Mouse (Mus musculus) natural killer cell, adult 2 months (primary cell): ENCODE results near the gene Adprhl2.
A peak's percentile ranks its signal among the peaks of the same experiment; 100 is the strongest.

Experiments
- DNase-seq, 2 experiments: peaks; one replicate each; pipeline ENCODE4 v3.0.0; 2022; ENCODE audit warnings: low spot score in 2 of 2

The Adprhl2 gene

GRCm38 (mm10) chr4:126306058-126306457, 15.4 kb downstream of the Adprhl2 start:
- no peak for DNase-seq

DNA sequence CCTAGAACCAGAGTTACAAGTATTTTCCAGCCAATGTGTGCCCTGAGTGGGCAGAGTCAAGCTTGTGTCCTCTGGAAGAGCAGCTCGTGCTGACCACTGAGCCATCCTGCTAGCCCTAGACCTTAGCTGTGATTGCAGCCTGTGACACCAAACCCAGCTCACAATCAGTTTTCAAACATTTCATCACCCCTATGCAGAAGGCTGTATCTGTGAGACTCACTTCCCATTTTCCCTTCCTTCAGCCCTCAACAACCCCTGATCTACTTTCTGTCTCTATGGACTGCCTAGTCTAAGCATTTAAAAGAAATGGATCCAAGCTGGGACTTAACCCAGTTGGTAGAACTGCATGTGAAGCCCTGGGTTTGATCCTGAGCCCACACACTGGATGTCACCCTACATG, 16.1 kb downstream of the Adprhl2 start:
- no peak for DNase-seq

GRCm38 (mm10) chr4:126303877-126304276, 17.6 kb downstream of the Adprhl2 start:
- DNase-seq, result no peak

- DNase-seq, result no peak
Observed at GRCm38 (mm10) chr4:126301584-126302309, 19.8 kb downstream of the Adprhl2 start.

DNA sequence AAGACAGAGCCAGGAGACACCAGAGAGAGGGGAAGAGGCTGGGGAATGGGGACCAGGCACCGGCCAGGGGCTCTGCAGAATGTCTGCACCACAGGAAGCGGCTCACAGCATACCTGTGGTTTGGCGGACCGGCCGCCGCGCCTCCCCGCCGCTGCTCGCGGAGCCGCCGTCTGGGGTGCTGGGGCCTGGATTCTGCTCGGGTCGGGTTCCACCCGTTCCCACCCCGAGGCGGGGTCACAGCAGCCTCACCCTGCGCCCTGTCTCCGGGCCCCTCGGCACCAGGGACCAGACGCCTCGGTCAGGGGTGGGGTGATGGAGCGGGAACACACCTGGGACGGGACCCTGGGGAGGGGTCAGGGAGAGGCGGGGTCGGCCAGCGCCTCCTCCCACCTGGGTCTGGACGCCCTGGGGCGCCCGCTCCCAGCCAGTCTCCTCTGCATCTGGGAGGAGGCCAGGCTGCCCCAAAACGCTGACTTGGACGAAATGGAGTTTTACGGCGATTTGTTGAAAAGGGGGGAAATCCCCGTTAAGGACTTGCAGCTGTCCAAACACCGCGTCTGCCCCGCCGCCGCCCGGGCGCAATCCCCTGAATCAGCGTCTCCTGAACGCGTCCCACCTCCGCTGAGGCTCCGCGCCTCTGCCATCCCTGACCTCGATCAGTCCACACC, 20.5 kb downstream of the Adprhl2 start:
- peak; percentile 44 to 57 for DNase-seq

- peak; percentile 37 to 43 for DNase-seq
Observed at GRCm38 (mm10) chr4:126296617-126297101, 24.8 kb downstream of the Adprhl2 start.

- no peak for DNase-seq
Observed at GRCm38 (mm10) chr4:126295937-126296336, 25.6 kb downstream of the Adprhl2 start.

GRCm38 (mm10) chr4:126295152-126295551, 26.4 kb downstream of the Adprhl2 start:
- DNase-seq, result no peak

- no peak for DNase-seq
Observed at GRCm38 (mm10) chr4:126291196-126291595, 30.3 kb downstream of the Adprhl2 start.

- no peak for DNase-seq
Observed at GRCm38 (mm10) chr4:126290314-126290713, 31.2 kb downstream of the Adprhl2 start.

GRCm38 (mm10) chr4:126288085-126288666, 33.3 kb downstream of the Adprhl2 start:
- no peak for DNase-seq

DNA sequence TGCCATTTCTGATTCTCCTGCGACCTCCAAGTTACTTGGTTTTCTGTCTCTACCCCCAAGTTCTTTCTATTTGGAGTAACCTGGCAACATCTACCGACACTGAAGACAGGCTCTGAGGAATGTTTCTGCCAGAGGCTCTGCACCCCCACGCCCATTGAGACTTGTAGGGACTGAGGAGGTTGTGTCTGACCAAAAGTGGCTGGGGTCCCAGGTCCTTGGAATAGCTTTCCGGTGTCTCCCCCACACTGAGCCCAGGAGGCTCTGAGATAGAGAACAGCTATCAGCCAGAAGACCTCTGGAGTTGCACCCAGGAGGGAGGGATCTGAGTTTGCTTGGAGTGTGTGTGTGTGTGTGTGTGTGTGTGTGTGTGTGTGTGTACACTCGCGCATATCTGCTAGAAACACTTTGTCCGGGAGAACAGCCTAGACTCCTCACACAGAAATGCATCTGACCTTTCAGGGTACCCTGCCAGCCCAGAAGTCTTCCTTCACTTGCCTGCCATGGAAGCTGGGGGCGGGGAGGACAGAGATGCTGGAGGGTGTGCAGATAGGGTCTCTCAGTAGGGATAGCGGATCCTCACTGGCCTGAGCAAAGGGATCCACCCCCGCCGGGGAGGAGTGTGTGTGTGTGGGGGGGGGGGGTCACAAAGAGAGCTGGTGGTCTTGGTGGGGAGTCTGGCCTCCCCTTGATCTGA, 34.1 kb downstream of the Adprhl2 start:
- no peak for DNase-seq

DNA sequence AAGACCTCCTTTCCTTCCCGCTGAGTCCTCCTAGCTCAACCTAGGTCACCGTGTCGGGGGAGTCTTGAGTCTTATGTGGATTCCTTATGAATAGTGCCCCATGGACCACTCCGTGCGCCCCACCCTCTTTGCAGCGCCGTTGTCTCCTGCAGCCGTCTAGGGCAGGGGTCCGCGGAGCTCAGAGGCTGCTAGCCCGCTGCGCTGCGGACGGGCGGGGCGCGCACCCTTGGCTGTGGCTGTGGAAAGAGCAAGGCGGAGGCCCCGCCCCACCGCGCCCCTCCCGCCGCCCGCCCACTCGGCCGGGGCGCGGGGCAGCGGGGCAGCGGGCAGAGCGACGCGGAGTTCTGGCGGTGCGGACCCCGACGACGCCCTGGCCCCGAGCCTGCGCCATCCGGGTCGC, 35.0 kb downstream of the Adprhl2 start, which contains the start of gene Col8a2:
Col8a2 (plus strand) TSS at position 302 of the 400 bp plus-strand sequence.
- DNase-seq, result no peak

- no peak for DNase-seq
Observed at GRCm38 (mm10) chr4:126283582-126283981, 37.9 kb downstream of the Adprhl2 start.

DNA sequence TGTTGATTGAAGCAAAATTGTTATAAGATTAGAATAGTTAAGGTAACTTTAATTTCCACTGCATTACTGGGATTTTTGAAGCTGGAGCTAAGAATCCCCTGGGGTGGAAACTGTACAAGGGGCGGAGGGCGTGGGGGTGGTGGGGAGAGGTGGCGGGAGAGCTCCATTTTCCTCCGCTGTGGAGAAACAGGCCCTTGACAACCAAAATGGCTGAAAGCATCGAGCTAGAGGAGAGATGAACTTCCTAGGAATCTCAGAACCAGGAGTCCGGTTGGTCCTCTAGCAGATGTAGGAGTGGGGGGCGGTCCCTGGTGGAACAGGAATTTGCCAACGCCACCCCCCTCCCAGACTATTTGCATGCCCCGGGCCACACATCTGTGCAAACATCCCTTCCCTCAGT, 39.8 kb downstream of the Adprhl2 start:
- DNase-seq, result no peak

GRCm38 (mm10) chr4:126278961-126279360, 42.5 kb downstream of the Adprhl2 start:
- no peak for DNase-seq

- no peak for DNase-seq
Observed at GRCm38 (mm10) chr4:126278565-126278915, 43.0 kb downstream of the Adprhl2 start.

GRCm38 (mm10) chr4:126277906-126278564, 43.5 kb downstream of the Adprhl2 start:
- DNase-seq, result peak in 1 of 2 experiments; percentile 55

DNA sequence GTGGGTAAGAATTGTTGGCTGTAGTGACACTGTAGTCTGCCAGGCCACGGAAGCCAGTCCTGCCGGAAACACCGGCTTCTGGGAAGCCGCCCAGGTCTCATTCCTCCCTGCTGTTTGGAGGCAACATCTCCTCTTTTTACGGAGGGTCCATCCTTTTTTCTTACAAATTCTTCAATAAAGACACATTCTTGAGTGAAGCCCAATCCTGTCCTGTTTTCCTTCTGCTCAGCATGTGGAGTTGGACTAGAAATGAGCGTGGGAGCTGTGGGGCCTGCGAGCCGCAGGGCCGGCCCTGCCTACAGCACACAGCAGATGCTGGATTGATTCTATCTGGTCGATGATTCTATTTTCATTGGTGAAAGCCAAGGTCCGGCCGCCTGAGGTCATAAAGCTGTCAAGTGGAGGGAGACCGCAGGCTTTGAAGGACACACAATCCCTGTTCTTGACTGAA, 45.8 kb downstream of the Adprhl2 start:
- DNase-seq, result no peak

DNA sequence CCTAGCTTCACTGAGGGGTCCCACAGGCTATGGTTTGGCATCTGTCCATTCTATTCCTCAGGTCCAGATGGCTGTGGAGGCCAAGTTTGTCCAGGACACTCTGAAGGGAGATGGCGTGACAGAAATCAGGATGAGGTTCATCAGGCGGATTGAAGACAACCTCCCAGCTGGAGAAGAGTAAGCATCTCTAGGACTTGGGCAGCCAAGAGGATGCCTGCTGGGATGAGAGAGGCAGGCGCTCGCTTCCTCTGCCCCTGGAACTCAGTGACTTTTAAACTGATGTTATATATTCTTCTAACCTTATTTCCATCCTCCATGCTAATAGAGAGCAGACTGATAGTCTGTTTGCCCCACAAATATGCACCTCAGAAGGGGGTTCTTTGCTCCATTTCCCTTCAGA, 46.4 kb downstream of the Adprhl2 start:
- DNase-seq, result no peak

- no peak for DNase-seq
Observed at GRCm38 (mm10) chr4:126273753-126274152, 47.8 kb downstream of the Adprhl2 start.

GRCm38 (mm10) chr4:126269292-126269691, 52.2 kb downstream of the Adprhl2 start:
- DNase-seq, result no peak
